Mouse (Mus musculus) liver, embryonic 15.5 days (tissue): ENCODE measurements around the gene Ccdc57. TPM values are rescaled to one million over a fixed set of nuclear protein-coding genes. Genes with fewer than 3 reads are reported as not detected.

Experiments used
- ATAC-seq: fragments of 200-750 bp; cut with Nextera tagmentation; 2 replicates; pipeline ENCODE4 v1.8.0; 2017; ENCODE audit warnings: moderate number of reproducible peaks, mild to moderate bottlenecking, moderate library complexity; ENCODE audit not compliant: insufficient read depth
- H3K27ac ChIP-seq: fragments of 300-500 bp; sonication (generic); replicated peaks from 2 replicates; pipeline ENCODE4 v1.5.1; 2015; ENCODE audit warnings: mild to moderate bottlenecking, inconsistent platforms
- H3K27me3 ChIP-seq: fragments of 300-500 bp; sonication (generic); 2 replicates; pipeline ENCODE4 v1.6.1; 2015; ENCODE audit warnings: mild to moderate bottlenecking, inconsistent platforms
- H3K36me3 ChIP-seq: fragments of 300-500 bp; sonication (generic); replicated peaks from 2 replicates; pipeline ENCODE4 v1.6.1; 2015; ENCODE audit warnings: moderate library complexity, mild to moderate bottlenecking, inconsistent platforms
- H3K4me1 ChIP-seq: fragments of 300-500 bp; sonication (generic); replicated peaks from 2 replicates; pipeline ENCODE4 v1.6.1; 2015; ENCODE audit warnings: inconsistent platforms
- H3K4me2 ChIP-seq: fragments of 300-500 bp; sonication (generic); 2 replicates; pipeline ENCODE4 v1.6.1; 2015; ENCODE audit warnings: moderate library complexity, mild to moderate bottlenecking, inconsistent platforms
- H3K4me3 ChIP-seq: fragments of 300-500 bp; sonication (generic); replicated peaks from 2 replicates; pipeline ENCODE4 v1.5.1; 2015; ENCODE audit warnings: mild to moderate bottlenecking, inconsistent platforms
- H3K9ac ChIP-seq: fragments of 300-500 bp; sonication (generic); 2 replicates; pipeline ENCODE4 v1.6.1; 2015; ENCODE audit warnings: moderate library complexity, mild to moderate bottlenecking, inconsistent platforms
- H3K9me3 ChIP-seq: fragments of 300-500 bp; sonication (generic); replicated peaks from 2 replicates; pipeline ENCODE4 v1.6.1; 2016; ENCODE audit warnings: inconsistent platforms
- WGBS: fragments of 180-500 bp; shearing (Covaris S2); methylation state at CpG from one replicate; pipeline ENCODE4 v1.1.7; 2015; ENCODE audit warnings: mixed read lengths; ENCODE audit not compliant: insufficient replicate concordance; 5-methylcytosine and 5-hydroxymethylcytosine counted together
- polyA plus RNA-seq: library from polyadenylated mRNA; unstranded; fragments of >200 nt; fragmentation: Nextera tagmentation; extraction: Ambion mirVana; gene quantifications from 2 replicates; pipeline ENCODE4 v1.2.1, GENCODE M21; 2015

Gene Ccdc57
- polyA plus RNA-seq = 1.8 TPM in 2 replicates

DNA sequence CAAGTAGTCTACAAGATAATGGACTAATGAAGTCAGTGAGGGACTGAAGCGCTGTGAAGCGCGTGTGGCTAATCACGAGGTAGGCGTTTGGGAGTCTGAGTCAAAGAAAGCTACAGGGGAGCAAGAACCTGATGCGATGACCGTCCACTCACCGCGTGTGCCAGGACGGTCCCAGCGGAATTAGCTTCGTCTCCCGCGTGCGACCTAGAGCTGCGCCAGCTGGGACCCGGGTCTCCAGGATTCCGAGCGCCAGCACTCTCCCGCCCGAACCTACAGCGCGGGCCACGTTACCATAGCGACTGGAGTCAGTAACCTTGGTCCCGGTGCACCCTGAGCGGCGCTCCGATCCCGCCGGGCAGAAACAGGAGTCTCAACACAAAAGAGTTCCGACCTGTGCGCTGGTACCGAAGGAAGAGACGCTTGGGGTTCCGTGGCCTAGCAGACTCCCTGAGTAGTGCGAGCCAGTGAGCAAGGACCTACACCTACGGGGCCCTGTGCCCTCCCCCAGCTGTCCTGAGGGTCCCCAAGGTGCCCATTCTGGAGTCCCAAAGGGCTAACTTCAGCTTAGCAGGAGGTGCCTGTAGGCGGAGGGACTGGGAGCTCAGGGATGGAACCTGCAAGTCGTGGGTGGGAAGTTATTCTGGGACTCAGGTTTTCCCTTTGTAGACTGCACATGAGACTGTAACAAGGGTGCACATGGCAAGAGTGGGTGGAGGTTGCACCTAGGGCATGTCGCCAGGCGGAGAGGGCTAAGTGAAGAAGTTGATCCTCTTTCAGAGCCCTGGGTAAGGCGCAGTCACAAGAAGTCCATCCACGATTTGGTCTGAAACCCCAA is at the start of gene Ccdc57:
TSS of gene Ccdc57 (minus strand) at position 309 of the 835 bp plus-strand sequence.
- Histone ChIP-seq H3K4me2 (peak within 1 kb of the TSS; percentile 85), H3K27me3 (no peaks in the 10 kb centered on the region), H3K9ac (peak within 1 kb of the TSS; percentile 71), H3K36me3 (peaks cover 2% of the 10 kb centered on the region), H3K4me1 (peaks cover 47% of the 10 kb centered on the region), H3K27ac (peak within 1 kb of the TSS; percentile 51), H3K4me3 (peak within 1 kb of the TSS; percentile 82), H3K9me3 (no peaks in the 10 kb centered on the region)
- WGBS = 10% methylated on average over 44 of the region's 44 CpGs
- ATAC-seq = peak; percentile 89

GRCm38 (mm10) chr11:120982459-120982858 is 49.8 kb upstream of the Ccdc57 start:
- peaks cover 92% of the 10 kb centered on the region for H3K36me3 ChIP-seq
- H3K27ac ChIP-seq = peak overlapping the region; percentile 97

DNA sequence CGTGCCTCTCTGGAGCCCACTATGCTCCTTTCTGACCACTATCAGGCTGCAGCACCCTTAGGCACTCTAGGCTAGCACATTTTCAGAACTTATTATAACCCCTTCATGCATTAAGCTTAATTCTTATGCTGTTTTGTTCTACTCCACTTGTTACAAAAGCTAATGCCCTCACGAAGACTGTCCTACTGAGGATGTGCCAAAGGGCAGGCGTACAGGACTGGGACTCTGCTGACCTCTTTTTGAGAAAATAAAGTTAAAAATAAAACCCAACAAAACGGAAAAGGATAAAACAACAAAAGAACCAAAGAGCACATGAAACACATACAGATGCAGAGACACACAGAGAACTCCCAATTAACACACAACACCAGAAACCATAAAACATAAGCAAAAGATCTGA is 49.0 kb upstream of the Ccdc57 start:
- no peak overlapping the region for H3K4me3 ChIP-seq
- H3K27ac ChIP-seq = peak overlapping the region; percentile 97
- H3K4me1 ChIP-seq = peaks cover 82% of the 10 kb centered on the region
- no peak overlapping the region for H3K9ac ChIP-seq
- ATAC-seq = no peak
- no peak overlapping the region for H3K4me2 ChIP-seq
- peaks cover 93% of the 10 kb centered on the region for H3K36me3 ChIP-seq
- no peaks in the 10 kb centered on the region for H3K27me3 ChIP-seq
- 82% methylated on average over 4 of the region's 4 CpGs for WGBS
- H3K9me3 ChIP-seq = no peaks in the 10 kb centered on the region

More at GRCm38 (mm10) chr11:120982459-120982858, 49.8 kb upstream of the Ccdc57 start:
- peaks cover 90% of the 10 kb centered on the region for H3K4me1 ChIP-seq
- H3K4me2 ChIP-seq = no peak overlapping the region
- no peak overlapping the region for H3K9ac ChIP-seq
- H3K9me3 ChIP-seq = no peaks in the 10 kb centered on the region
- no peaks in the 10 kb centered on the region for H3K27me3 ChIP-seq
- ATAC-seq = no peak
- H3K4me3 ChIP-seq = no peak overlapping the region

- H3K4me2 ChIP-seq = peak overlapping the region; percentile 66
- H3K27ac ChIP-seq = peak overlapping the region; percentile 97
- H3K9me3 ChIP-seq = no peaks in the 10 kb centered on the region
- H3K27me3 ChIP-seq = no peaks in the 10 kb centered on the region
- peak; percentile 94 for ATAC-seq
- H3K9ac ChIP-seq = peak overlapping the region; percentile 45
- H3K4me1 ChIP-seq = peaks cover 71% of the 10 kb centered on the region
- peaks cover 93% of the 10 kb centered on the region for H3K36me3 ChIP-seq
- peak overlapping the region; percentile 39 for H3K4me3 ChIP-seq
- WGBS = 23% methylated on average over 9 of the region's 9 CpGs
Measured at GRCm38 (mm10) chr11:120980427-120981035, 47.9 kb upstream of the Ccdc57 start.

GRCm38 (mm10) chr11:120979711-120980426 is 47.2 kb upstream of the Ccdc57 start:
- Histone ChIP-seq H3K9me3 (no peaks in the 10 kb centered on the region), H3K36me3 (peaks cover 95% of the 10 kb centered on the region), H3K4me3 (peak overlapping the region; percentile 39), H3K4me2 (peak overlapping the region; percentile 66), H3K4me1 (peaks cover 65% of the 10 kb centered on the region), H3K9ac (peak overlapping the region; percentile 45), H3K27me3 (no peaks in the 10 kb centered on the region), H3K27ac (peak overlapping the region; percentile 97)
- 31% methylated on average over 8 of the region's 8 CpGs for WGBS
- ATAC-seq = peak; percentile 67

- Histone ChIP-seq H3K27ac (no peak overlapping the region), H3K9me3 (no peaks in the 10 kb centered on the region), H3K4me2 (no peak overlapping the region), H3K9ac (no peak overlapping the region), H3K36me3 (peaks cover 99% of the 10 kb centered on the region), H3K27me3 (no peaks in the 10 kb centered on the region), H3K4me3 (no peak overlapping the region), H3K4me1 (0 out of 2 replicates have a peak, but pooled peaks cover 5% of the 10 kb centered on the region)
- WGBS = 79% methylated on average over 6 of the region's 6 CpGs
- no peak for ATAC-seq
Measured at GRCm38 (mm10) chr11:120973318-120973717, 40.6 kb upstream of the Ccdc57 start.

GRCm38 (mm10) chr11:120971237-120971636 is 38.6 kb upstream of the Ccdc57 start:
- Histone ChIP-seq H3K36me3 (peaks cover 100% of the 10 kb centered on the region), H3K4me2 (no peak overlapping the region), H3K4me1 (no peaks in the 10 kb centered on the region), H3K9me3 (no peaks in the 10 kb centered on the region), H3K27me3 (no peaks in the 10 kb centered on the region), H3K27ac (no peak overlapping the region; the same call in 1 of the 2 replicates), H3K9ac (no peak overlapping the region), H3K4me3 (no peak overlapping the region)
- no peak for ATAC-seq
- WGBS = 82% methylated on average over 5 of the region's 5 CpGs

DNA sequence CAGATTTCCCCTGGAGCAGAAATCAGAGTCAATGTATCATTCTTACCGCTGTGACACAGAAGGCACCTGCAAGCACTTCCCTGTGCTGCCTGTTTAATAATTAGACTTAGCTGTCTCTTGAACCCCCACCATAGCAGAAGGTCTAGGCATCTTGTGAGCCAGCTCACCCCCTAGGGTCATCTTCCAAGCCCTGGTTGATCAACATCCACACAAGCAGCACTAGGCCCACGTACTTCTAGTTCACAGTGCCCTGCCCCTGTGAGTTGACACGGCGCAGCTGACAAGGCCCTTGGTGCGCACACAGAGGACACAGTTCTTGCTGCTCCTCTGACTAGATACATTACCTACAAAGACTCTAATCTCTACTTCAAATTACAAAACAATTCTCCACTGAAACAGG is 37.1 kb upstream of the Ccdc57 start:
- Histone ChIP-seq H3K4me1 (peaks cover 4% of the 10 kb centered on the region; the same call in 1 of the 2 replicates), H3K9me3 (no peaks in the 10 kb centered on the region), H3K4me3 (no peak overlapping the region), H3K36me3 (peaks cover 100% of the 10 kb centered on the region), H3K9ac (no peak overlapping the region), H3K27ac (no peak overlapping the region), H3K27me3 (no peaks in the 10 kb centered on the region), H3K4me2 (no peak overlapping the region)
- WGBS = 86% methylated on average over 5 of the region's 5 CpGs
- no peak for ATAC-seq

DNA sequence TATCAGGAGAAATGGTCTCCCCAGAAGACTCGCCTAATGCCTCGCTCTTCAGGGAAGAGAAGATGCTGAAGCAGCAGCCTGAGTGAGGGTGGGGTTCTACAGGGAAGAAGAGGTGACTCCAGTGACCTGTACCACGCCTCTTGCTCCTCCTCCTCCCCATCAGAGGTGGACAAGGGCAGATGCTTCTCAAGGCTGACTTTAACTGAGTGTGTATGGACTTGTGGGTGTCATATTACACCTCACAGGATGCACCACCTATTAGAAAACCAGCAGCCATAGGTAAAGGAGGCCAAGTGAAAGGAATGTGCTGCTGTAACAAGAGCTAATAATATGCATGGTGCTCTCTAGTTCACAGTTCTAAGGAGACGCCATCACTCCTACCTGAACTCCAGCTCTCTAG is 32.9 kb upstream of the Ccdc57 start:
- Histone ChIP-seq H3K4me3 (no peak overlapping the region), H3K36me3 (peaks cover 100% of the 10 kb centered on the region), H3K27ac (no peak overlapping the region), H3K4me1 (peaks cover 6% of the 10 kb centered on the region; the same call in 1 of the 2 replicates), H3K9me3 (no peaks in the 10 kb centered on the region), H3K9ac (no peak overlapping the region), H3K4me2 (no peak overlapping the region), H3K27me3 (no peaks in the 10 kb centered on the region)
- ATAC-seq = no peak
- WGBS = 78% methylated on average over 4 of the region's 4 CpGs

GRCm38 (mm10) chr11:120964195-120965157 is 31.8 kb upstream of the Ccdc57 start:
- H3K4me3 ChIP-seq = no peak overlapping the region
- H3K9me3 ChIP-seq = no peaks in the 10 kb centered on the region
- H3K4me2 ChIP-seq = no peak overlapping the region
- H3K27ac ChIP-seq = no peak overlapping the region
- no peak overlapping the region for H3K9ac ChIP-seq
- 84% methylated on average over 10 of the region's 10 CpGs for WGBS
- peaks cover 100% of the 10 kb centered on the region for H3K36me3 ChIP-seq
- no peaks in the 10 kb centered on the region for H3K27me3 ChIP-seq
- no peak for ATAC-seq
- peaks cover 15% of the 10 kb centered on the region for H3K4me1 ChIP-seq
